Mouse (Mus musculus) forebrain, embryonic 16.5 days (tissue): ENCODE results near the gene Tsc22d4. TPM values are rescaled to one million over a fixed set of nuclear protein-coding genes. Genes with fewer than 3 reads are reported as not detected.

Experiments
- ATAC-seq: fragments of 200-750 bp; cut with Nextera tagmentation; 2 replicates; pipeline ENCODE4 v1.8.0; 2017; ENCODE audit warnings: mild to moderate bottlenecking, moderate library complexity
- H3K27ac ChIP-seq: fragments of 300-500 bp; sonication (generic); 2 replicates; pipeline ENCODE4 v1.5.1; 2014; ENCODE audit warnings: low read length, control low read depth
- H3K27me3 ChIP-seq: fragments of 300-500 bp; sonication (generic); replicated peaks from 2 replicates; pipeline ENCODE4 v1.6.1; 2014; ENCODE audit warnings: low read length; ENCODE audit not compliant: control insufficient read depth, insufficient read depth
- H3K36me3 ChIP-seq: fragments of 300-500 bp; sonication (generic); 2 replicates; pipeline ENCODE4 v1.6.1; 2014; ENCODE audit not compliant: control insufficient read depth, insufficient read depth
- H3K4me1 ChIP-seq: fragments of 300-500 bp; sonication (generic); replicated peaks from 2 replicates; pipeline ENCODE4 v1.6.1; 2014; ENCODE audit warnings: low read length; ENCODE audit not compliant: control insufficient read depth, insufficient read depth
- H3K4me2 ChIP-seq: fragments of 300-500 bp; sonication (generic); 2 replicates; pipeline ENCODE4 v1.6.1; 2014; ENCODE audit warnings: mild to moderate bottlenecking, low read length, control low read depth
- H3K4me3 ChIP-seq: fragments of 300-500 bp; sonication (generic); replicated peaks from 2 replicates; pipeline ENCODE4 v1.5.1; 2014; ENCODE audit warnings: mild to moderate bottlenecking, low read length, control low read depth
- H3K9ac ChIP-seq: fragments of 300-500 bp; sonication (generic); replicated peaks from 2 replicates; pipeline ENCODE4 v1.6.1; 2014; ENCODE audit warnings: low read depth, low read length, control low read depth
- H3K9me3 ChIP-seq: fragments of 300-500 bp; sonication (generic); 2 replicates; pipeline ENCODE4 v1.6.1; 2016; ENCODE audit warnings: low read length; ENCODE audit not compliant: control insufficient read depth
- WGBS: fragments of 180-500 bp; shearing (Covaris S2); extraction: QIAGEN DNeasy Blood & Tissue Kit; methylation state at CpG from one replicate; pipeline ENCODE4 v1.1.7; 2014; 5-methylcytosine and 5-hydroxymethylcytosine counted together
- polyA plus RNA-seq: library from polyadenylated mRNA; unstranded; fragments of >200 nt; fragmentation: Nextera tagmentation; extraction: Ambion mirVana; gene quantifications from 2 replicates; pipeline ENCODE4 v1.2.1, GENCODE M21; 2015

Tsc22d4 gene
- polyA plus RNA-seq, result 69.1 and 72.2 TPM in 2 replicates

DNA sequence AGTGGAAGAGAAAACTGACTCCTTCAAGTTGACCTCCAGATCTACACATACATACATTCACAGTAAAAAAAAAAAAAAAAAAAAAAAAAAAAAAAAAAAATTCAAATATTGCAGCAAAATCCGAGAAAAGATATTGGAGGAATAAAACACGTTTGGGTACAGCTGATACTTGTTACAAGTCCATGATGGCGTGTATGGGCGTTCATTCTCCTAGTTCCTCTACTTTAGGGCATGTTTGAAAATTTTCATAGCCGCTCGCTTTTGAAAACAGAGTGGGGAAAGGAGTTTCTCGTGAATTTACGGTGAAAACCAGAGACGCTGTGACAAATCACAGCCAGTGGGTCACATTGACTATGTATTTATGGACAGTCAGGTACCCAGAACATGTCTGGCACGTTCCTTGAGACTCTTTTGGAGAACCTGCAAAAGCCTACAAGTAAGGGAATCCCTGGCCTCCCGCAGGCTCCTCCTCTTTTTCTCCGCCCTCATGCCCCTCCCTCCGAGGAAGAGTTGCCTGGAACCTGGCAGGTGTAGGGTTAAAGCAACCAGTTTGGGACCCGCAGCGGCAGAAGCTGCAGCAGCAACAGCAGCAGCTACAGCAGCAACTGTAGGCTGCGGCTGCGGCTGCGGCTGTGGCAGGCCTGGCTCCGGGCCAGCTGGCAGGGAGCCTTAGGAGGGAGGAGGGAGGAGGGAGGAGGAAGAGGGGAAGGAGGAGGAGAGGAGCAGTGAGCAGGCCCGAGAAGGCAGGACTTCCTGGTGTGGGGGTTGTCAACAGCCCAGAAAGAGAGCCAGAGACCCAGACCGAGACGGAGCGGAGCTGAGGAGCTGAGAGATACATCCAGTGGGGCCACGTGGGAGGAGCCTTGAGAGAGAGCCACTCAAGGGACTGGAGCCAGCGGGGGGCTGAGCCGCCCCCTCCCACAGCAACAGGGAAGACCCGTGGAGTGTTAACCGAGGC is at the start of gene Tsc22d4:
Gene Tsc22d4, plus strand, starts transcription at position 517 of the 958 bp plus-strand sequence.
- no peaks in the 10 kb centered on the region for H3K36me3 ChIP-seq
- peak within 1 kb of the TSS; percentile 78 for H3K9ac ChIP-seq
- H3K9me3 ChIP-seq, result no peaks in the 10 kb centered on the region
- WGBS, result 4% methylated on average over 28 of the region's 28 CpGs
- H3K4me3 ChIP-seq, result peak within 1 kb of the TSS; percentile 66
- H3K27me3 ChIP-seq, result no peaks in the 10 kb centered on the region
- ATAC-seq, result peak; percentile 74
- peak within 1 kb of the TSS; percentile 99 for H3K4me2 ChIP-seq
- H3K27ac ChIP-seq, result peak within 1 kb of the TSS; percentile 93
- peaks cover 49% of the 10 kb centered on the region for H3K4me1 ChIP-seq

DNA sequence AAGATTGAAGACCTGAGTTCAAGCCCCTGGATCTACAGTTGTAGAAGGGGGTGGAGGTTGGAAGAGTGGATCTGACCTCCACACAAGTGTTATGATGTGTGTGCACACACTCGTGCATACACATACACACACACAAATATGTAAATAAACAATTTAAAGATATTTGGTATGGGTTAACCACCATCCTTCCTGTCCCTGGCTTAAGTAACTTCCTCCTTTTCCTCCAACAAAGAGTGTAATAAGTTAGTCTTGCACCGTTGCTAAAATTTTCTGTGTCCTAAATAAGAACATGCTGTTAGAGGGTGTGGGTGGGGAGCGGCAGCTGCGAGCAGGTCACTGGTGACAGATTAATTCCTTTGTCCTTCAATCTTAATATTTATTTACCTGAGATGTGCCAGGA is 49.6 kb upstream of the Tsc22d4 start:
- no peaks in the 10 kb centered on the region for H3K4me1 ChIP-seq
- H3K27me3 ChIP-seq, result no peaks in the 10 kb centered on the region
- H3K36me3 ChIP-seq, result no peaks in the 10 kb centered on the region
- 86% methylated on average over 4 of the region's 4 CpGs for WGBS
- H3K9me3 ChIP-seq, result no peaks in the 10 kb centered on the region
- no peak overlapping the region for H3K9ac ChIP-seq
- no peak overlapping the region for H3K27ac ChIP-seq
- ATAC-seq, result no peak
- H3K4me3 ChIP-seq, result no peak overlapping the region
- H3K4me2 ChIP-seq, result no peak overlapping the region

DNA sequence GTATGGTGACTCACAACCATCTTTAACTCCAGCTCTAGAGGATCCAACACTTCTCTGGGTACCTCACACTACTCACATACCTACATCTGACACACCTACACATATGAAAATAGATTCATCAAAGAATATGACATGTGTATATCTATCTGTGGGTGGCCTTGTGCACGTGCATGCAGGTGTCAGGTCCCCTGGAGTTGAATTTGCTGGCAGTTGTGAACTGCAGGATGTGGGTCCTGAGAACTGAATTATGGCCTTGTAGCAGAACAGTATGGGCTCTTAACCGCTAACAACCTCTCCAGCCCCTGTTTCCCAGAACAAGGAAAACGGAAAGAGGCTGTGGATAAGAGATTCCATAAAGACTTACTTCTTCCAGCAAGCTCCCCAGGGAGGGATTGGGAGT is 46.5 kb upstream of the Tsc22d4 start:
- ATAC-seq, result no peak
- H3K27me3 ChIP-seq, result no peaks in the 10 kb centered on the region
- no peaks in the 10 kb centered on the region for H3K9me3 ChIP-seq
- H3K4me2 ChIP-seq, result no peak overlapping the region
- no peaks in the 10 kb centered on the region for H3K36me3 ChIP-seq
- no peak overlapping the region for H3K27ac ChIP-seq
- no peaks in the 10 kb centered on the region for H3K4me1 ChIP-seq
- H3K9ac ChIP-seq, result no peak overlapping the region
- H3K4me3 ChIP-seq, result no peak overlapping the region
- WGBS, result 78% methylated on average over 3 of the region's 3 CpGs

DNA sequence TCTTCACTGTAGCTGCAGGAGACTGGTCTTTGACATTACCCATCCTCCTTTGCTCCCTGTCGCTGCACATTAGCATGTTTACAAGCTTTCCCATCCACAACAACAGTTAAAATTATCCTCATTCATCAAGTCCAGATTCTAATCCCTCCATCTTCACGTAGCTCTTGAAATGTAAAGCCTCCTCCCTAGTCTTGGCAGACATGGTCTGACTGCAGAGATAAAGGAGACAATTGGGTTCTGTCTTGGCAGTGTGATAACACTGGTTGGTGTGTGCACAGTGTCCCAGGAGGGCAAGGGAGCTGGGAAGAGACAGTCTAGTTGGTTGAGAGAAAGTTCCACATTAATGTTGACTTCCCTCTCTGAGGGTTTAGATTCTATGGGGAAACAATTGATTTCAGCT is 45.7 kb upstream of the Tsc22d4 start:
- 59% methylated on average over 2 of the region's 2 CpGs for WGBS
- ATAC-seq, result no peak
- no peak overlapping the region for H3K9ac ChIP-seq

DNA sequence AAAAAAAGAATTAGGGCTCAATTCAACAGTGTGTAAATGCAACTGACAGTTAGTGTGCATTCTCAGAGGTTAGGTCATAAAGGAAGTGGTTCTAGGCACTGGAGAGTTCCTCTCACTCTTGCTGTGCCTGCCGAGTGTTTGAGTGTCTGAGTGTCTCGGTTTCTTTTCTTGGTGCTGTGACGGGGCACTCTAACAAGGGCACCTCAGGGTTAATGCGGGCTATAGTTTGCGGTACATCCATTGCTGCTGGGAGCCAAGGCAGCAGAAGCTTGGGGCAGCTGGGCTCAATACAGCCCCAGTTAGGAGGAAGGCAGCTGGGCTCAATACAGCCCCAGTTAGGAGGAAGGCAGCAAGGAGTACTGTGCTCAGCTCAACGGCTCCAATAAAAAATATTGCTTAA is 40.3 kb upstream of the Tsc22d4 start:
- H3K9ac ChIP-seq, result no peak overlapping the region
- H3K36me3 ChIP-seq, result no peaks in the 10 kb centered on the region
- H3K9me3 ChIP-seq, result no peaks in the 10 kb centered on the region
- 50% methylated on average over 6 of the region's 6 CpGs for WGBS
- peaks cover 6% of the 10 kb centered on the region; the same call in 1 of the 2 replicates for H3K4me1 ChIP-seq
- no peak overlapping the region for H3K4me3 ChIP-seq
- no peaks in the 10 kb centered on the region for H3K27me3 ChIP-seq
- no peak for ATAC-seq
- no peak overlapping the region for H3K4me2 ChIP-seq
- H3K27ac ChIP-seq, result no peak overlapping the region

More for the DNA sequence above, 45.7 kb upstream of the Tsc22d4 start:
- H3K9me3 ChIP-seq, result no peaks in the 10 kb centered on the region
- H3K4me3 ChIP-seq, result no peak overlapping the region
- no peak overlapping the region for H3K4me2 ChIP-seq
- no peaks in the 10 kb centered on the region for H3K4me1 ChIP-seq
- H3K27ac ChIP-seq, result no peak overlapping the region
- H3K27me3 ChIP-seq, result no peaks in the 10 kb centered on the region
- no peaks in the 10 kb centered on the region for H3K36me3 ChIP-seq

DNA sequence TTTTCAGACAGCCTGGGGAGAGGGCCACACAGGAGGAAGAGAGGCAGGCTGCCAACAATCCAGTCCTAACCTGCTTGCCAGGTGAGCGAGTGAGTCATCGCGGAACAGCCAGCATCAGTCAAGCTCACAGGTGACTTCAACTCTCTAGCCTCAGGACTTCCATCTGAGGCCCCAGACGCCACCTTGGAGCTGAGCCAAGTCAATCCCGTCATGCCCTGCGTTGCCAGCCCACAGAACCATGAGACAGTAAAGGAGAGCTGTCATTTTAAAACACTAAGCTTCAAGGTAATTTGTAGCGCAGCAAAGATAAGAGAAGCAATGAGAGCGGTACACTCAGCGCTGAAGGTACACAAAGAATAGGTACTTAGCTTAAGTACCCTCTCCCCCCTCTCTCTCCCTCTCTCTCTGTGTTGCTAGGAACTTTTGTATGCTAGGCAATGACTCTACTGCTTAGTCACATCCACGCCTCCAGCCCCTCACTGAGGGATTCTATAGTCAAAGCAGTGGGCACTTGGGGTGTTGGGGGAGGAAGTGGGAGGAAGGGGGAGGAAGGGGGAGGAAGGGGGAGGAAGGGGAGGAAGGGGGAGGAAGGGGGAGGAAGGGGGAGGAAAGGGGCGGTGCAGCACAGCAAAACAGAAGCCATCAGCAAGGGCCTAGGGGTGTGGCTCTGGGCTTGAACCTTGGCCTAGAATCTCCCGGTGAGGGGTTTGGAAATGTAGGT is 38.5 kb upstream of the Tsc22d4 start:
- no peaks in the 10 kb centered on the region for H3K9me3 ChIP-seq
- no peaks in the 10 kb centered on the region for H3K27me3 ChIP-seq
- H3K27ac ChIP-seq, result no peak overlapping the region
- no peaks in the 10 kb centered on the region for H3K36me3 ChIP-seq
- H3K9ac ChIP-seq, result no peak overlapping the region
- WGBS, result 39% methylated on average over 12 of the region's 12 CpGs
- H3K4me2 ChIP-seq, result peak overlapping the region; percentile 6; the same call in 1 of the 2 replicates
- H3K4me3 ChIP-seq, result no peak overlapping the region
- ATAC-seq, result peak; percentile 8; the same call in 1 of the 2 replicates
- H3K4me1 ChIP-seq, result peaks cover 6% of the 10 kb centered on the region; the same call in 1 of the 2 replicates

DNA sequence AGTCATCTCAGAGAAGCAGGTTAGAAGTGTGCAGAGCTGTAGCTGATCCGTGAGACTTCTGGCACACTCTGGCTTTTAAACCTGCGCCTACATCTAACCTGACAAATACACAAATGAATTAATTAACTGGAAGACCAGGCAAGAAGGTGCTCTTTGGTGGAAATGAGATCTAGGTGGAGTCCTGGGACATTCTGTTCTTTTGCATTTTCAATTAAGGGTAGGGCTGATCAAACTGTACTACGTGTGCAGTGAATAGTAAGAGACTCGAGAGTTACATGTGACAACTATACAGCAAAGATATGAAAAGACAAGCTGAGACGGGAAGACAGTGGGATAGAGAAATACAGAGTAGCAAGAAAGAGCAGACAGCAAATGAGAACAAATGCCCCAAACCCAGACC is 32.1 kb upstream of the Tsc22d4 start:
- Histone ChIP-seq H3K4me2 (no peak overlapping the region), H3K4me1 (no peaks in the 10 kb centered on the region), H3K36me3 (no peaks in the 10 kb centered on the region), H3K27ac (no peak overlapping the region), H3K4me3 (no peak overlapping the region), H3K9ac (no peak overlapping the region), H3K27me3 (no peaks in the 10 kb centered on the region), H3K9me3 (no peaks in the 10 kb centered on the region)
- ATAC-seq, result no peak
- 72% methylated on average over 5 of the region's 5 CpGs for WGBS

DNA sequence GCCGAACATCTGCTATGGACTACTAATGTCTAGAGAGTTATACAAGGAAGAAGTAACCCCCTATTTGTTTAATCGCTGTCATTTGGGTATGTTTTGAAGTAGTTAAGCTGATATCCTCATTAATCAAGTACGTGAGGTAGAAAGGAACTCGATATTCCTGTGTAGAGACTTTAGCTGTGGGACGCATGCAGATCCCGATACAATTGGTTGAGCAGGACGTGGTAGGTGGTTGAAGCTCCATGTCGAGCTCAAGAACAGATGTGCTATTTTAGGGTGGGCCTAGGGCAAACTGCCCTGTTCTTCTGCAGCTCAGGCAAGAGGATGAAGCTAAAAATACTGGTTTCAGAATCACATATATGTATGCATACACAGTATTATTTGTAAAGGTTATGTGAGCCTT is 29.8 kb upstream of the Tsc22d4 start:
- WGBS, result 82% methylated on average over 8 of the region's 8 CpGs
- no peak for ATAC-seq
- no peaks in the 10 kb centered on the region for H3K4me1 ChIP-seq
- H3K4me2 ChIP-seq, result no peak overlapping the region
- no peak overlapping the region for H3K9ac ChIP-seq
- no peaks in the 10 kb centered on the region for H3K9me3 ChIP-seq
- H3K36me3 ChIP-seq, result no peaks in the 10 kb centered on the region
- no peak overlapping the region for H3K4me3 ChIP-seq
- H3K27me3 ChIP-seq, result no peaks in the 10 kb centered on the region
- no peak overlapping the region for H3K27ac ChIP-seq

DNA sequence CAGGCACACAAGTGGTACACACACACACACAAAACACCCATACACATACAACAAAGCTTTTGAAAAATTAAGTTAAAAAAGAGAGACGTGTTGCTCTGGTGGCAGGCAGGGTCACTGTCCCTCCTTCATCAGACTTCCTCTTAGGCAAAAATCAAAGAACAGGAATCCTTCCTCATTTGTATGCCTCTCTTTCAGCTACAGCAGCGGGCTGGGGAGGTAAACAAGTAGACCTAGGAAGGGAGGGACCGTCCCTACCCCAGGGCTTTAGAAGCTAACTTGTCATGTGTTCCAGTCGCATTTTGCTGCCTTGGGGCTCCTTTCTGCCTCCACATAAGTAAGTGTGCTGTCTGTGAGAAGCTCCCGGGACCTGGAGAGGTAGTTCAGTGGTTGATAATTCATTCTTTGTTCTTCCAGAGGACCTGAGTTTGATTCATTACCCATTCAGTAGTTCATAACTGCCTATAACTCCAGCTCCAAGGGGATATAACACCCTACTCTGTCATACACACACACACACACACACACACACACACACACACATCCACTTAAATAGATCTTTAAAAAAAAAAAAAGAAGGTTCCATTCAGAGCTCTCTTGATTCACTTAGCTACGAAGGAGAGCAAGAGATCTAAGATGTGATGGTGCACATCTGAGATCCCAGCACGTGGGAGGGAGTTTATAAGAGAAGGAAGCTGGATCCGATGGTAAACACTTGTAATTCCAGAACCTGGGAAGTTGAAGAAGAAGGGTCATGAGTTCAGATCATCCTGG is 27.3 kb upstream of the Tsc22d4 start:
- Histone ChIP-seq H3K4me1 (no peaks in the 10 kb centered on the region), H3K27ac (no peak overlapping the region), H3K9me3 (no peaks in the 10 kb centered on the region), H3K9ac (no peak overlapping the region), H3K4me2 (no peak overlapping the region), H3K36me3 (no peaks in the 10 kb centered on the region), H3K4me3 (no peak overlapping the region), H3K27me3 (no peaks in the 10 kb centered on the region)
- ATAC-seq, result no peak
- WGBS, result 64% methylated on average over 8 of the region's 8 CpGs
